Mouse (Mus musculus) liver, adult 2 months (tissue): ENCODE measurements around the gene Fbxo9.

ENCODE experiments used
- CTCF ChIP-seq: fragments of 200-500 bp; IDR thresholded peaks from 2 replicates; pipeline ENCODE4 v1.5.1; 2011; ENCODE audit warnings: low read depth, low read length, control low read depth
- POLR2A ChIP-seq: fragments of 200-500 bp; IDR thresholded peaks from 2 replicates; pipeline ENCODE4 v1.6.1; 2011; ENCODE audit warnings: low read length, control low read depth; ENCODE audit not compliant: insufficient read depth; ENCODE audit errors: extremely low read depth

DNA sequence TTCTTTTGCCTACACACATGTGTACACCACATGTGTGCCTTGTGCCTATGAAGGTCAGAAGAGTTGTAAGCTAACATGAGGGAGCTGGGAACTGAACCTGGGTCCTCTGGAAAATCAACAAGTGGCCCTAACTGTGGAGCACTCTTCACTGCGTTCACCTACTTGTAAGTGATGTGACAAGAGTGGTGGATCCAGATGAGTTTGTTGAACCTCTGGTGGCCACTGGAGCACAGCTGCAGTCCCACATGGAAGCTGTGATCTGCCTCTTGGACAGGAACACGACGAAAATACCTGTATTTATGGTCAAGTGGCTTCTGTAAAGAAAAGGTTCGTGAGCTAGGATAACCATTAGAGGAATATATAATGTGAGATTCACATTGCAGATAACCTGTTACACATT lies 24.5 kb downstream of the Fbxo9 start:
- TF ChIP-seq POLR2A (no peak), CTCF (no peak)
